In genomic region chr7:129606291-129606690, GRCm38 (mm10) we compare ENCODE assay signal across 35 mouse cellular contexts.
"Had no signal": no experiment of that assay in that cellular context is flagged by ENCODE, and none has a peak within 500 bp of the region (broad histone marks: within the 10 kb centered on the region; RNA-seq: fewer than 3 reads in every experiment).

No protein-coding gene starts in this region.

- H3K9me3 ChIP-seq: heart, embryonic 10.5 days; heart, embryonic 12.5 days; heart, embryonic 13.5 days; heart, embryonic 15.5 days; hindbrain, embryonic 10.5 days; hindbrain, embryonic 12.5 days; hindbrain, embryonic 13.5 days; hindbrain, embryonic 15.5 days; intestine, embryonic 15.5 days; kidney, embryonic 15.5 days had no signal

- H3K4me3 ChIP-seq: heart, embryonic 10.5 days; heart, embryonic 12.5 days; heart, embryonic 13.5 days; heart, embryonic 15.5 days; hindbrain, embryonic 10.5 days; hindbrain, embryonic 12.5 days; hindbrain, embryonic 13.5 days; hindbrain, embryonic 15.5 days; intestine, embryonic 15.5 days; kidney, embryonic 15.5 days; layer of hippocampus, adult 2 months had no signal

- H3K27me3 ChIP-seq: heart, embryonic 12.5 days; heart, embryonic 13.5 days; heart, embryonic 15.5 days; hindbrain, embryonic 12.5 days; hindbrain, embryonic 13.5 days; hindbrain, embryonic 15.5 days; intestine, embryonic 15.5 days; kidney, embryonic 15.5 days had no signal

- ATAC-seq: hindbrain, embryonic 16.5 days; hindbrain, postnatal 0 days; inflammation-experienced regulatory T-cells, adult 6 months; intestine, embryonic 15.5 days; intestine, embryonic 16.5 days; intestine, postnatal 0 days had no signal

- DNase-seq: heart, postnatal 10 days; heart, postnatal 14 days; heart, postnatal 36 days; heart, postnatal 4 days; kidney, adult 11 months; kidney, adult 18-20 months; kidney, adult 2 months; kidney, adult 8-10 months; kidney, adult 9 months; kidney, postnatal 10 days; kidney, postnatal 14 days; kidney, postnatal 25 days; kidney, postnatal 36 days; kidney, postnatal 4 days; layer of hippocampus, adult 9-11 months; layer of hippocampus, postnatal 36 days had no signal

- H3K4me1 ChIP-seq: heart, embryonic 10.5 days; heart, embryonic 12.5 days; heart, embryonic 13.5 days; heart, embryonic 15.5 days; hindbrain, embryonic 10.5 days; hindbrain, embryonic 12.5 days; hindbrain, embryonic 13.5 days; hindbrain, embryonic 15.5 days; intestine, embryonic 15.5 days; kidney, embryonic 15.5 days had no signal

- H3K4me2 ChIP-seq: heart, embryonic 11.5 days; heart, embryonic 12.5 days; heart, embryonic 13.5 days; heart, embryonic 15.5 days; hindbrain, embryonic 12.5 days; hindbrain, embryonic 13.5 days; hindbrain, embryonic 14.5 days; hindbrain, embryonic 15.5 days; intestine, embryonic 15.5 days; kidney, embryonic 15.5 days had no signal

- H3K9ac ChIP-seq: heart, embryonic 12.5 days; heart, embryonic 13.5 days; heart, embryonic 15.5 days; hindbrain, embryonic 12.5 days; hindbrain, embryonic 13.5 days; hindbrain, embryonic 14.5 days; hindbrain, embryonic 15.5 days; intestine, embryonic 15.5 days; kidney, embryonic 15.5 days had no signal

- H3K27ac ChIP-seq: heart, embryonic 10.5 days; heart, embryonic 13.5 days; heart, embryonic 15.5 days; hindbrain, embryonic 10.5 days; hindbrain, embryonic 12.5 days; hindbrain, embryonic 13.5 days; hindbrain, embryonic 14.5 days; hindbrain, embryonic 15.5 days; hindbrain, postnatal 0 days; intestine, embryonic 15.5 days; kidney, embryonic 15.5 days; kidney, postnatal 0 days; layer of hippocampus, adult 2 months had no signal
